Mouse (Mus musculus) ES-Bruce4 (cell line): ENCODE measurements around the gene Gm20503.

ENCODE experiments used
- CTCF ChIP-seq: IDR thresholded peaks from one replicate; pipeline ENCODE4 v1.8.1; 2011; ENCODE audit warnings: low read depth, low read length
- EP300 ChIP-seq: IDR thresholded peaks from 2 replicates; pipeline ENCODE4 v1.6.1; 2011; ENCODE audit warnings: low read depth, low read length; ENCODE audit not compliant: insufficient read depth
- POLR2A ChIP-seq: IDR thresholded peaks from one replicate; pipeline ENCODE4 v1.8.1; 2011; ENCODE audit warnings: low read length; ENCODE audit not compliant: insufficient read depth

- TF ChIP-seq POLR2A, result no peak
- peak; percentile 56 for TF ChIP-seq CTCF
- TF ChIP-seq EP300, result no peak
Observed at GRCm38 (mm10) chr4:59036490-59037127, 33.6 kb downstream of the Gm20503 start.
